ENCODE assay signal across 9 mouse cellular contexts in the genomic region with DNA sequence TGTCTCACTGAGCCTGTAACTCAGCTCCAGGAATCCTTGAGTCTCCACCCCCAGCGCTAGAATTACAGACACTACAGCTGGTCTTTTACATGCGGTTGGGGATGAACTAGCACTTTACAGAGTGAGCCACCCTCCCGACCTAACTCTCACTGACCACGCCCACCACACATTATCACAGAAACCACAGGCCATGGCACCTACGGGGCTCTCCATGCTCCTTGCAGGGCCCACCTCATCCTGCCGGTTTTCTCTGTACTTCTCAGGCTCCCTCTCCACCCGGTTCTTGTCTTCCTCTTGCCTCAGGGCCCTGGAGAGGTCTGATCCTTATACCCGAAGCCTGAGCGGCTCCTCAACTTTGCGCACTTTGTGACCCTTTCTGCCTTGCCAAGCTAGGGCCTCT.
A peak's percentile ranks its signal among the peaks of the same experiment; 100 is the strongest.
DNase-seq lines count a peak whose midpoint lies in the region; ATAC-seq lines count a peak whose summit lies in the region.
"Had no signal": no experiment of that assay in that cellular context is flagged by ENCODE, and none has a peak within 500 bp of the region (broad histone marks: within the 10 kb centered on the region; RNA-seq: fewer than 3 reads in every experiment).

No protein-coding gene starts in this region.

- DNase-seq in midbrain, embryonic 11.5 days (ENCODE audit: low spot score, missing footprints), result no peak
- peak; percentile 71 for DNase-seq in ZHBTc4 (ENCODE audit: low read depth, low spot score)
- DNase-seq in thymus, postnatal 0 days (ENCODE audit: low spot score), result peak; percentile 76
- no peak for DNase-seq in left cerebral cortex, adult 18-20 months (ENCODE audit: low spot score in 2 of 2)
- DNase-seq in cerebellum, postnatal 10 days, result no peak
- DNase-seq: cerebellum, adult 9-11 months had no signal

- ATAC-seq in midbrain, embryonic 13.5 days, result no peak
- ATAC-seq in midbrain, embryonic 11.5 days (ENCODE audit: low FRiP score), result no peak
- no peak for ATAC-seq in hindbrain, embryonic 12.5 days (ENCODE audit: low FRiP score)

- no peak overlapping the region for H3K4me2 ChIP-seq in midbrain, embryonic 13.5 days (replicated peaks)
- H3K4me2 ChIP-seq in midbrain, embryonic 11.5 days, result no peak overlapping the region
- H3K4me2 ChIP-seq in hindbrain, embryonic 12.5 days (replicated peaks), result no peak overlapping the region
- H3K4me2 ChIP-seq: hindbrain, embryonic 15.5 days had no signal

- H3K9me3 ChIP-seq in midbrain, embryonic 13.5 days, result 0 out of 2 replicates have a peak, but pooled peaks cover 5% of the 10 kb centered on the region
- peaks cover 4% of the 10 kb centered on the region; the same call in 1 of the 2 replicates for H3K9me3 ChIP-seq in midbrain, embryonic 11.5 days (ENCODE audit: control insufficient read depth, low read length)
- H3K9me3 ChIP-seq in hindbrain, embryonic 12.5 days (replicated peaks), result peaks cover 6% of the 10 kb centered on the region; the same call in 1 of the 2 replicates
- H3K9me3 ChIP-seq: hindbrain, embryonic 15.5 days had no signal

- no peak overlapping the region for H3K9ac ChIP-seq in midbrain, embryonic 13.5 days (replicated peaks)
- H3K9ac ChIP-seq in midbrain, embryonic 11.5 days (ENCODE audit: low read length), result no peak overlapping the region
- H3K9ac ChIP-seq in hindbrain, embryonic 12.5 days, result no peak overlapping the region
- H3K9ac ChIP-seq: hindbrain, embryonic 15.5 days had no signal

- H3K36me3 ChIP-seq in midbrain, embryonic 13.5 days, result no peaks in the 10 kb centered on the region
- H3K36me3 ChIP-seq in midbrain, embryonic 11.5 days (ENCODE audit: control insufficient read depth, insufficient read depth, low read length), result no peaks in the 10 kb centered on the region
- H3K36me3 ChIP-seq in hindbrain, embryonic 12.5 days, result no peaks in the 10 kb centered on the region
- H3K36me3 ChIP-seq: hindbrain, embryonic 15.5 days had no signal

- 66% methylated on average over 10 of the region's 10 CpGs for WGBS in midbrain, embryonic 13.5 days
- WGBS in midbrain, embryonic 11.5 days, result 69% methylated on average over 10 of the region's 10 CpGs
- WGBS in hindbrain, embryonic 12.5 days, result 52% methylated on average over 10 of the region's 10 CpGs

- no peak overlapping the region for H3K4me3 ChIP-seq in midbrain, embryonic 13.5 days (replicated peaks)
- H3K4me3 ChIP-seq in midbrain, embryonic 11.5 days (ENCODE audit: low read depth, low read length), result no peak overlapping the region
- no peak overlapping the region for H3K4me3 ChIP-seq in hindbrain, embryonic 12.5 days
- H3K4me3 ChIP-seq: hindbrain, embryonic 15.5 days had no signal

- H3K27me3 ChIP-seq in midbrain, embryonic 13.5 days, result no peaks in the 10 kb centered on the region
- no peaks in the 10 kb centered on the region for H3K27me3 ChIP-seq in midbrain, embryonic 11.5 days (ENCODE audit: control insufficient read depth, insufficient read depth, low read length)
- H3K27me3 ChIP-seq in hindbrain, embryonic 12.5 days, result no peaks in the 10 kb centered on the region
- H3K27me3 ChIP-seq: hindbrain, embryonic 15.5 days had no signal

- peak overlapping the region; percentile 80 for H3K27ac ChIP-seq in midbrain, embryonic 13.5 days
- H3K27ac ChIP-seq in midbrain, embryonic 11.5 days (ENCODE audit: low read depth, low read length), result no peak overlapping the region
- H3K27ac ChIP-seq in hindbrain, embryonic 12.5 days, result peak overlapping the region; percentile 87

- H3K4me1 ChIP-seq in midbrain, embryonic 13.5 days (replicated peaks), result peaks cover 44% of the 10 kb centered on the region
- no peaks in the 10 kb centered on the region for H3K4me1 ChIP-seq in midbrain, embryonic 11.5 days (ENCODE audit: control insufficient read depth, insufficient read depth, low read length)
- peaks cover 46% of the 10 kb centered on the region for H3K4me1 ChIP-seq in hindbrain, embryonic 12.5 days

Comparison
In these comparisons a context has a peak if more than half of its experiments do, and no peak if none do; other contexts are left out.
1. DNase-seq: peak in ZHBTc4 (single experiment) and thymus, postnatal 0 days (single experiment); none in midbrain, embryonic 11.5 days (single experiment), left cerebral cortex, adult 18-20 months (0 of 2) and cerebellum, postnatal 10 days (0 of 2).